Mouse (Mus musculus): ENCODE measurements around the gene Csad. TPM values are rescaled to one million over a fixed set of nuclear protein-coding genes. Genes with fewer than 3 reads are reported as not detected.
A peak's percentile ranks its signal among the peaks of the same experiment; 100 is the strongest.
"Not testable (repeated sequence)": the region's sequence is repeated elsewhere in the genome, so short reads cannot be mapped to it uniquely, and the experiment has no call there.

Gene Csad
- total RNA-seq, 2 experiments from 2014 or later, result 6.3 to 6.4 TPM

DNA sequence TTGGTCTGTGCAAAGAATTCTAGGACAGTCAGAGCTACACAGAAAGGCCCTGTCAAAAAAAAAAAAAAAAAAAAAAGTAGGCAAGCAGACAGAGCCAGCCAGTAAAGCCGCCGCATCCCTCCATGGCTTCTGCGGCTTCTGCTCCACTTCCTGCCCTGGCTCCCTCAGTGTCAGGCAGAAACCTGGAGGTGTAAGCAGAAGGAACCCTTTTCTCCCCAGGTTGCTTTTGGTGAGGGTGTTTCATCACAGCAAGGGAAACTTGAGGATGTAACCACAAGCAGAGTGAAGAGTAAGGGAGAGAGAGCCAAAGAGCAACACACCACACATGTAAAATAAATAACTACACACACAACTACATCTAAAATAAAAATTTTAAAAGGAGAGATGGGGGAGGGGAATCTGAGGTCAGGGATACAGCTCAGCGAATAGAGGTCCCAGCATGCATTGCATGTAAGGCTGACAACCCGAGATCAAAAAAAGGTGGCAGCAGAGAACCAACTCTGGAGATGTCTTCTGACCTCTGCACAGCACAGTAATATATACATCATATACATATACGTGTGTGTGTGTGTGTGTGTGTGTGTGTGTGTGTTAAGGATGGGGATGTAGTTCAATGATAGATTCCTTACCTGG is 38.9 kb downstream of the Csad start:
- peak; percentile 83 for ATAC-seq (replicated peaks; ENCODE audit: poor library complexity)

DNA sequence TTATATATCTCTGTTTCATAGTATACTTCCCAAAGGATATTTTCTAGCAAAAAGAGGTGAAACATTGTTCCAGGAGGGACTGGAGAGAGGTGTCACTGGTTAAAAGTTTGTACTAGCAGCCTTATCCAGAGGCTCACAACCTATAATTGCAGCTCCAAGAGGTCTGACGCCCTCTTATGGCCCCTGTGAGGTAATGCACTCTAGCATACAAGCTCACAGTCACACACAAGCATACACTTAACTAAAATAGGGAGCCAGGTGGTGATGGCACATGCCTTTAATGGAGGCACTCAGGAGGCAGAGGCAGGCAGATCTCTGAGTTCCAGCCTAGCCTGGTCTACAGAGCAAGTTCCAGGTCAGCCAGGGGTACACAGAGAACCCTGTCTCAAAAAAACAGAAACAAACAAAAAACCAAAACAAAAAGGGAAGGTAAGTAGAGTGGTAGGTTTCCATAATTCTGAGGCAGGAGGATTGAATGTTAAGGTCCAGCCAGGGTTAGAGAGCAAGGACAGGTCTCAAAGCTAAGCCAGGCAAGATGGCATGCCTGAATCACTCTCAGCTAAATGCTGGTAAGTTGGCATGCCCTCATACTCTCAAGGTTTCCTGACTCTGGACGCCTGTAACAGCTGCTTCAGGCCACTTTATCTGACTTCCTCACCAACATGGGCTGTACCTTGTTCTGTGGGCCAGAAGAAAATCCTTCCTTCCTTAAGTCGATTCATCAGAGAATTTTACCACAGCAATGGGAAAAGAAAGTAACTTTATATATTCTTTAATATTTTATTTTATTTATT is 40.4 kb downstream of the Csad start:
- ATAC-seq (replicated peaks; ENCODE audit: poor library complexity), result no peak

DNA sequence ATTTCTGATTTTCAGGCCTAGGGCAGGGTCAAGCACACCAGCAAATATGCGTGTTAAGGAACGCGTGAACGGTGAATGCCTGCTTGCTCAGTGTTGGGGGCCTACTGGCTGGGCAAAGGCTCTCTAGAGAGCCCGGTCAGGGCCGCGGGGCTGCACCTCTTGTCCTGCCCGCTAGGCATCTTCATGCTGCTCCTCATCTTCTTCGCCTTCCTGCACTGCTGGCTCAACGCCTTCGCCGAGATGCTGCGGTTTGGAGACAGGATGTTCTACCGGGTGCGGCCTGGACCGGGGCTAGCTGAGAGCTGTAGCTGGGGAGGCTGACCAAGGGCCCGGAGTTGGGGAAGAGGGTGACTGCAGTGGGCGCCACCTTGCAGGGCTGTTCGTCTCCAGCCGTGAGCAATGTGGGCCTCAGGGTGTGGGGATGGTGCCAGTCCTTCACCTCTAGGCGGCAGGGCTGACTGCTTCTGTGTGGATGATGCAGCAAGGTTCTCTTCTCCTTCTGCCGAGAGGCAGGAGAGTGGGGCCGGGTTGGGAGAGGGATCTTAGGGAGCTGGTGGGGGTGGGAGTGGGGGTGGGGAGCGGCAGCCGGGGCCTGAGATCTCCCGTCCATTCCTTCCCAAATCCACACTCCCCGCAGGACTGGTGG is 44.0 kb downstream of the Csad start:
- 0 out of 2 replicates have a peak, but pooled peaks have one; percentile 12 for ATAC-seq (replicated peaks; ENCODE audit: poor library complexity)

DNA sequence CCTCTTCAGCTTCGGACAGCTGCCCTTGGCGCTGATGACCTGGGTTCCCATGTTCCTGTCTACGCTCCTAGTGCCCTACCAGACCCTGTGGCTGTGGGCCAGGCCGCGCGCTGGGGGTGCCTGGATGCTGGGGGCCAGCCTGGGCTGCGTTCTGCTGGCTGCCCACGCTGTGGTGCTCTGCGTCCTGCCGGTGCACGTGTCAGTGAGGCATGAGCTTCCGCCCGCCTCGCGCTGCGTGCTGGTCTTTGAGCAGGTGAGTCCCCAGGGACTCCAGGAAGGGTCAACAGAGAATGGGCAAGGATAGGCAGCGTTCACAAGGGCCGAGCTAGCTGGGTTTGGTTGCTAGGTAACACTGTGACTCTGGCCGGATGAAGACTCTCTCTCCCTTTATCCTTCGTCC is 47.7 kb downstream of the Csad start:
- ATAC-seq (replicated peaks; ENCODE audit: poor library complexity), result no peak

DNA sequence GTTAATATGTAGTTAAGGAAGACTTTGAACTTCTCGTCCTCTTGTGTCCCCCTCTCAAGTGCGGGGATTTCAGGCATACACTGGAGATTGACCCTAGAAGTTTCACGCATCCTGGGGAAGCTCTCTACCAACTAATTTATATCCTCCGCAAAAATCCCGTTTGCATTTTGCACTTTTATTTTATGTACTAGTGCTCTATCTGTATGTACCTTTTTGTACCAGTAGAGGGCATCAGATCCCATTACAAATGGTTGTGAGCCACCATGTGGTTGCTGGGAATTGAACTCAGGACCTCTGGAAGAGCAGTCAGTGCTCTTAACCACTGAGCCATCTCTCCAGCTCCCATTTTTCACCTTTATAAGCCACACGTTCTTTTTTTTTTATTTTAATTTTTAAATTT is 49.5 kb downstream of the Csad start:
- ATAC-seq (replicated peaks; ENCODE audit: poor library complexity), result not testable (repeated sequence)

DNA sequence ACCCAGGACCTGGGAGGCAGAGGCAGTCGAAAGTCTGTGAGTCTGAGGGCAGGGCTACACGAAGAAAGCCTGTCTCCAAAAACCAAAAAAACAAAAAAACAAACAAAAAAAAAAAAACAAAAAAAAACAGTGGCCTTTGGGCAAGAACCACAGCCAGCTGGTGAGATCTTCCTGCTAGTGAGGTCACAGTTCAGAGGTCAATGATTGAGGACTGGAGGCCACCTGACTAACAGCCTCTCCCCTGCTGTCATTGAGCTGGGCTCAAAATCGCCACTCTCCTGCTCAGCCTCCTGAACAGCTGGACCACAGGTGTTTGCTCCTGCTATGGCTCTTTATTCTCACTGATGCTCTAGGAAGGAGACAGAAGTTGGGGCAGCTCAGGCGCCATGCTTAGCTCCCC is 51.9 kb downstream of the Csad start:
- no peak for ATAC-seq (replicated peaks; ENCODE audit: poor library complexity)

DNA sequence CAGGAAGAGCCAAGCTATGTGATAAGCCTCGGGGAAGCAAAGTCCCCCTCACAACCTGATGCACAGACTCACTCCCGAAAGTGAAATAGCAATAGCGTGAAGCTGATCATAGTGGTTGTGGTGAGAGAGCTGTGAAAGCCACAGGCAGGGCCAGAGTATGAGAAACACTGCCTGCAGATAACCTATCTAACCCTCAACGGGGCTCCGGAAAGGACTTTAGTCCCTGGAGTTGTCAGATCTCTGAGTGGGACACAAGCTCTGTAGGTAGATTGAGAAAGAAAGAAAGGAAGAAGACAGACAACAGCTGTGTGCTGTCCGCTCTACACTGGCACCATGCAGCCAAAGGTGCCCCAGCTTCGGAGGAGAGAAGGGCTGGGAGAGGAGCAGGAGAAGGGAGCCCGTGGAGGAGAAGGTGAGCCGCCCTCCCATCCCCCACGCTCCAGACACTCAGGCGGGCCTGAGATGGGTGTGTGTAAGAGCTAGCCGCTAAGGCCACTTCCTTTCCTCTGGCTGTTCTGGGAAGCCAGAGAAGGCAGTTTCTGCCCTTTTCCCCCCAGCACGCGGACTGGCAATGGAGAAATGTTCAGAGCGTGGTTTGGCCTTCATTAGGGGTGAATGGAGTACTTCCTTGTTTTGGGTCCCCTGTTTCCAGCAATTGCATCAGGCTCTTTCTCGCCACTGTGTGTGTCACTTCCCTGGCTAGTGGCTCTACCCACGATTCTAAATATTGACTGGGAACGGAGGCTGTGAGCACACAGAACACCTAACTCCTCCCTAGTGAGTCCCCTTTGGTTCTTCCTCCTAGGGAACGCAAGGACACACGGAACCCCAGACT is 54.0 kb downstream of the Csad start, which contains the start of gene Soat2:
Gene Soat2 (plus strand): TSS at position 226 of the 835 bp plus-strand sequence.
- peak; percentile 77 for ATAC-seq (replicated peaks; ENCODE audit: poor library complexity)

DNA sequence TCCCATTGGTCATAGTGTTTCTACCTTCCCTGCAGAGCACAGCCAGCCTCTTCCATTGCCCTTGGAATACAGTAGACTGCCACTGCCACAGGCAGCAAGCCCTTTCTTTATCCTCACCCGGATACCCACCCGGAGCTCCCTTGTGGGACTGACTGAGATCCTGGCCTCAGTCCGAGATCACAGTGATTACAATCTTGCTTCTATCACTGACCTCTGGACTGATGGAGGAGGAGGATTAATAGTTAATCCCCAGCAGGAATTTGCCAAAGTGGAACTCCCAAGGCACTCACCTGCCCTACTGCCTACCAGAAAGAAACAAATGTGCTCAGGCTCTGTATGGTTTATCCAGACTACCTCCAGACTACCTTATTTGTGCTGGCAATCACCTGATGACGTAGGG is 55.0 kb downstream of the Csad start:
- ATAC-seq (replicated peaks; ENCODE audit: poor library complexity), result no peak

DNA sequence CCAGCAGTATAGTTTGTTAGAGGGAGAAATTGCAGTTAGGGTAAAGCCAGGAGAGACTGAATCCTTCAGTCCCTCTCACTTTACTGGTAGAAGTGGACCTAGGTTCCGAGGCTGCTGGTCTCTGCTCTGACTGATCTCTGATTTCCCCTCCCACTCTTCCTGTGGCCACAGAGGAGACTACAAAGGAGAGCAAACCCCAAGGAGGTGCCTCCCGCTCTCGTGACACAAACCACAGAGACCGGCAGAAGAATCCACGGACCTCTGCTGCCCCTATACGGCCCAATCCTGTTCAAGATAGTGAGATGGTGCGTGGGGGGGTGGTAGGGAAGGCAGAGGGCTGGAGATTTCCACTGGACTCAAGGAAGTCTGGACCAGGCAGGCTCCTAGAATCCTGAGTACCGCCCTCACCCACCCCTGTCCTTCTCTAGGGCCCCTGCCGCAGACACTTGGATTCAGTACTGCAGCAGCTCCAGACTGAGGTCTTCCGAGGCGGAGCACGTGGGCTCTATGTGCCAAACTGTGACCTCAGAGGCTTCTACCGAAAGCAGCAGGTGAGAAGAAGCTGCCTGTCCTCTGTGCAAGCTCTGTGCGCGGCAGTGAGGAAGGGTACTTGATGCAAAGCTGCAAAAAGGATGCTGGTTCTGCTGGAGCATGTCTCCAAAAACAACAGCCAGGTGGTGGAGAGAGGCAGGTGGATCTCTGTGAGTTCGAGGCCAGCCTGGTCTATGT is 56.7 kb downstream of the Csad start:
- ATAC-seq (replicated peaks; ENCODE audit: poor library complexity), result no peak

DNA sequence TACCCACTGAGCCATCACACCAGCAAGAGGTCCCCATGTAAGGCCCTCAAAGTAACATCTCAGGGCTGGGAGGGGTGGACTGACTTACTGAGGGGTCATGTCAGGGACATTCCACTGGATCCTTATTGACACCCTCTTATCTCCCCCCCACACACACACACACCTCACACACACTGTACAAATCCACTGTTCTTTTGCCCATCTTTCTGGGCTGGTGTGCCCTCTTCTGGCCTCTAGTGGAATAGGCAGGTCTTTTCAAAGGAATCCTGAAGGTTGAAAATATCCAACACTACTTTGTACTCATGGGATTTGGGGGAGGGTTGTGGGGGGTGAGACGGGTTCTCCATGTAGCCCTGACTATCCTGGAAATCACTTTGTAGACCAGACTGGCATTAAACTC is 57.6 kb downstream of the Csad start:
- peak; percentile 49 for ATAC-seq (replicated peaks; ENCODE audit: poor library complexity)

DNA sequence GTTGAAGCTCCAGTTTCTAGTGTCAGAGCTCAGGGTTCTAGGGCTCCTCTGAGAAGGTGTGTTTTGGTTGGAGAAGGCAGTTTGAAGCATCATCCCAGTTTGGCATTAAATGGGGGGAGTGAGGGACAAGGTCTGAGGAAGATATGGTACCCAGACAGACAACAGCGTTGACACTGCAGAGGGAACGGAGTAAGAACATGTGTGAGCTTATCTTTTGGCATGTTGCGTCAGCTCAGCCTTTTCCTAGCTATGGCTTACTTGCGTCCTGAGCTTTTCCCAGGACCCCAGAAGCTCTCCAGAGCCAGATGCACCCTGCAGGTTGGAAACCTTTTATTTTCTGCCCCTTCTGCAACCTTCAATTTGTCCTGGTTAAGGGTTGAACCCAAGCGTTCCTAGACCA is 58.4 kb downstream of the Csad start:
- no peak for ATAC-seq (replicated peaks; ENCODE audit: poor library complexity)

DNA sequence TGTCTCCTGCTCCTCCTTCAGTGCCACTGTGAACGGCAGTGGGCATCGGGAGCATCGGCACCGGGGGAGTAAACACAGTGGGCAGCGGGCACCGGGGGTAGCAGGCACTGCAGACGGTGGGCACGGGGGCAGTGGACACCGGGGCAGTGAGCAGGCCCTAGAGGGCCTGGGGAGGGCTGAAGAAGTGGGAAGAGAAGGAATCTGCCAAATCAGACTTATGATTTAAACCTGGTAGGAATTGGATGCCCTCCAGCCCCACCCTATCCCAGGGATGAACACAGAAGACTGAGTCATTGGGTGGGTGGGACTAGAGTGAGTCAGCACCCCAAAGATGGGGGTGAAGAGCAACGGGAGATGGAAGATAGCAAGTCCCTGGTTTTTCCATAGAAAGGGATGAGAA is 59.2 kb downstream of the Csad start:
- ATAC-seq (replicated peaks; ENCODE audit: poor library complexity), result no peak

DNA sequence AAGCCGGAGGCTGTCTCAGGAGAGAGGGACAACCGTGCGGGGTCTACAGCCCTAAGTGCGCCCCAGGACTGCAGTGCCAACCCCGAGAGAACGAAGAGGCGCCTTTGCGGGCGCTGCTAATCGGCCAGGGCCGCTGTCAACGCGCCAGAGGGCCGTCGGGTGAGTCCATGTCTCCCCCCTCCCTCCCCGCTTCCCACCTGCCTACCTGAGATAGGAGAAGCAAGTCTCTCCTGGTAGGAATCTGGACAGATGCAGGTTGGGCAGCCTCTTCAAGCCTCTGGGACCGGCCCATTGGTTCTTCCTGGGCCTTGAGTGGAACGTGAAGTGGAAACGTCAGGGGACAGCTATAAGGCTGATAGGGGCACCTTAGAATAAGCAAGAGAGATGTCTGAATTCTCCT is 59.8 kb downstream of the Csad start:
- ATAC-seq (replicated peaks; ENCODE audit: poor library complexity), result no peak

DNA sequence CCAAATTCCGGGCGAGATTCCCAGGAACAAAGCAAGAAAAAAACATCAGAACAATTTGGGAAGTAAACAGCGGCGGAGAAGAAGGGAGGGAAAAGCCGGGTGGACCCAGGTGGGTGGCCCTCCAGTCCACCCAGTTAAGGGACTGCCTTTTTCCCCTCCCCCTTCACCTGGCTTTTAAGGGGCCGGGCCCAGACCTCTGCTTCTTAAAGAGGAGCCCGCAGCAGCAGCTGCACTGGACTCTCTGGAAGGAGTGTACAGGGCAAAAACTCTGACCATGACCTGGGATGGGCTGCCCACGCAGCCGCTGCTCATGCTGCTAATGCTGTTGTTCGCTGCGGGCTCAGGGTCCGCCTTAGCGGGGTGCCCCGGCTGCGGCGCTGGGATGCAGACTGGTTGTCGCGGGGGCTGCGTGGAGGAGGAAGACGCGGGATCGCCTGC is 60.2 kb downstream of the Csad start, which contains the start of gene Igfbp6:
Gene Igfbp6 (plus strand): TSS at position 89 of the 438 bp plus-strand sequence.
- ATAC-seq (replicated peaks; ENCODE audit: poor library complexity), result no peak

DNA sequence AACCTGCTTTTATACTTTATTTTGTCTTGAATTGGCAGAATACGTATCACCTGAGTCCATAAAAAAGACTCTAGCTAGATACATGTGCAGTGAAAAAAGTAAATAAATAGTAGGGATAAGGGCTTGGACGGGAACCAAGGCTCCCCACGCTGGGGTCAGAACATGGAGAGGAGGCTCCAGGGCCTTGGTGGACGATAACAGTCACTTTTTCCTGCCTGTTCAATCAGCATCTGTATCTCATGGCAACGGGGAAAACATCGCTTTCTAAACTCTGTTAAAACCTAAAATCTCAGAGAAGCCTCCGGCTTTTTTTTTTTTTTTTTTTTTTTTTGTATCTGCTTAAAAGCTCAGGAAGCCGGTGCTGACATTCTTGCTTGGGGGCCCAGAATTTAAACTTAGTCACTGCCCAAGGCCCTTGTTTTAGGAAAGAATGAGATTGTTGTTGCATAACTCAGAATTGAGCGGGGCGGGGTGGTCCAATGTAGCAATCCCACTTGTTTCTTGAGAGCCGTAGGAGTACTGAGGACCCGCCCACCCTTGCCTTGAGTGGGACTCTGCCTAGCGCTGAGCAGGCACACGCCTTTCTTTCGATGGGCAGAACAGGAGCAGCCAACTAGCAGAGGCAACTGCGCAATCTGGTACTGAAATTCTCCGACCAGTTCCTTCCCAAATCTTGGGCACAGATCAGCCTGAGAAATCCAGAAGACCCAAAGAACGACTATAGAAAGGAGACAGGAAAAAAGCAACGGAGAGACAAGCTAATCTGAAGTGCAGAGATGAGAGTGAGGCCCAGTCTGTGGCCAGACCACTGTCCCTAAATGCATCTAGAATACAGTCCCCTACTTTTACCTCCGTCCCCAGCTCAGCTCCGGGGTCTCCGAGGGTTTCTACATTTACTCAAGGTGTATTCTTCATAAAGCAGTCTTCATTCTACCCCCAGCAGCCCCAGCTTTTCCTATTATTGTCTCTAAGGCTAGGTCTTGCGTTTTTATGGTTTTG is 61.3 kb downstream of the Csad start:
- ATAC-seq (replicated peaks; ENCODE audit: poor library complexity), result peak; percentile 64

DNA sequence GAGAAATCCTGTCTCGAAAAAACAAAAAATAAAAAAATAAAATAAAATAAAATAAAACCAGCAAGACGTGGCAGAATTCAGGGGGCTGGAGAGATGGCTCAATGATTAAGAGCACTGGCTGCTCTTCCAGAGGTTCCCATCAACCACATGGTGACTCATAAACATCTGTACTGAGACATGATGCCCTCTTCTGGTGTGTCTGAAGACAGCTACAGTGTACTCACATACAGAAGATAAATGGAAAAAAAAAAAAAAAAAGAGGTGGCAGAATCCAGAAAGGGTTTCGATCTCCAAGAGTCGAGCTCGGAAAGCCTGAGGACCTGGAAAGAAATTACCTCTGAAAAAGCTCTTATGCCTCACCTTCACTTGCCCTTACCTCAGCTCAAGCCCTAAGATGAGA is 63.4 kb downstream of the Csad start:
- ATAC-seq (replicated peaks; ENCODE audit: poor library complexity), result no peak

DNA sequence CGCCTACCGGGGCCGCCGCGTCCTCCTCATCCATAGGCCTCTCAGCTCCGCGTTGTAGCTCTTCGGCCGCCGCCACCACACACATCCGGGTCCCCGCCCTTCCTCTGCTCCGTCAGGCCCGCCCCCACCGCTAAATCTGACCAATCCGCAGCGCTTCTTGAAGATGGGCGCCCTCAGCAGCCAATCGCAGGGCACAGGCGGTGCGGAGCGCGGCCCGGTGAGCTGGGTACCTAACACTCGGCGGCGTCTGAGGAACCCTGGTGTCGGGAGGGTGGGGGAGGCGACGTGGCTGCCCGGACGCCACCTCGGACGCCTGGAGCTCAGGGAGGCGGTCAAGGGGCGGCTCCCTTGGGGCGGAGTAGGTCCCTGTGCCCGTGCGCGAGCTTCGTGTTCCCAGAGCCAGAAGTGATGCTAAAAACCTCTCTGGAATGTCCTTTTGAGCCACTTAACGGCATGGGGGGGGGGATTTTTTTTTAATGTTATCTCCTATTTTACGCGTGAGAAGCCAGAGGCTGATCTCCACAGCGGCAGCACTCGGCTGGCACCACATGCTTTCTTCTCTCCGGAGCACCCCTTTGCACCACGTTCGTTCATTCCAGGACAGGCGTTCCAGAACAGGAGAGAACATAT is 68.3 kb downstream of the Csad start, which contains the start of gene Spryd3:
Gene Spryd3 (minus strand): TSS at position 106 of the 630 bp plus-strand sequence.
- ATAC-seq (replicated peaks; ENCODE audit: poor library complexity), result peak; percentile 98

DNA sequence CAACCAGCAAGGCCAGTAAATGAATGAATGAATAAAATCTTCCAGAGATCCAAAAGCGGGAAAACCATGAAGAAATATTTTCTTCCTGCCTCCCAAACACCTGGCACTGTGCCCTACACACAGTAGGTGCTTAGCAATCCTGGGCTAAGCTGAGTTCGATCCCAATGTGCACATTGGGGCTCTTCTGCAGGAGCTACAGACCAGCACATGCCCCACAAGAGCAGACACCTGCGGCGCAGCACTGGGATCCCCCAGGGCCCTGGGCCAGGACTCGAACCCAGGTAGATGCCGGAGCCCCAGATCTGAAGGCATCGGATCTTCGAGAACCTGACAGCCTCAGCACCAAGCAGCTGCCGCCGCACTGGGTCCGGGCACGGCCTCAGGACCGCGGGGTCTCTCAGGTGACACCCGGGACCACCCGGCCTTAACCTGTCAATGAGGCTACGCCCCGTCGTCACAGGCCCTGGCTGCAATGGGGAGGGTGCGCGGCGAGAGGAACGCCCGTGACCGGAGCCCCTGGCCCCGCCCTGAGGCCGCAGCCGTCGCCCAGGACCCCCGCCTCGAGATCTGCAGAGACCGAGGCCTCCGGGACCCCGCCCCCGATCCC is 68.9 kb downstream of the Csad start:
- ATAC-seq (replicated peaks; ENCODE audit: poor library complexity), result no peak

Measured in megakaryocyte progenitor cell, adult 5-6 weeks (primary cell).